Comparison of ENCODE assay signal across 8 mouse cellular contexts in the genomic region with DNA sequence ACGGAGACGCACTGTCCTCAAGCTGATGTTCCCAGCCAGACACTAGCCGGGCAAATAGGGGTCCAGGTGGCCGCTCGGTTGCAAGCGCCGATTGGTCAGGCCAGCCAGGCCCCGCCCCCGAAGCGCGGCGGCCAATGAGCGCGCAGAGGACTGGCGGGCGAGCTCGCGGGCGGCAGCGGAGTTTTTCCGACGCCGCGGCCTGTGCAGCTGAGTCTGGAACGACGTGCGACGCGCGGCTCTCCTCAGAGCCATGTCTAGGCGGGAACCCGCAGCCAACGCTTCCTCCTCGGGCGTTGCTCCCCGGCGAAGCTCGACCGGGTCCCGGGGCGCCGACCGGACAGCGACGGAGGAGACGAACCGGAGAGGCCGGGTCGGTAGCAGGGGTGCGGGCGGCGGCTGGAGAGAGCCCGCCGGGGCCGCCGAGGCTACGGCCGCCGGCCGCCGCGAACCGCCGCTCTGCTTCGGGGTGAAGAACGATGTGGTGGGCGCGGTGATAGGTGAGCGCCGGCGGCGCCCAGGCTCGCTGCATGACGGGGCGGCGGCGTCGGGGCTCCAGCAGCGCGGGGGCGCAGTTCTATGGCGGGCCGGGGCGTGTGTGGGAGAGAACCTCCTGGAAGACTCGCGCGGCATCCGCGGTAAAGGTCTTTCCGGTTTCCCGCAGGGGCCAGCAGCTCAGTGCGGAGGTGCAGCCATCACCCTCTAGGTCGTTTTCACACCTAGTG. TPM values are rescaled to one million over a fixed set of nuclear protein-coding genes. Genes with fewer than 3 reads are reported as not detected.
DNase-seq lines count a peak whose midpoint lies in the region; ATAC-seq lines count a peak whose summit lies in the region.

A gene (plus strand): TSS at position 148 of the 722 bp plus-strand sequence.

- H3K4me3 ChIP-seq in hindbrain, embryonic 14.5 days (replicated peaks; ENCODE audit: low read length), result peak within 1 kb of the TSS; percentile 51

- peaks cover 4% of the 10 kb centered on the region; the same call in 1 of the 2 replicates for H3K4me1 ChIP-seq in hindbrain, embryonic 14.5 days (replicated peaks; ENCODE audit: control insufficient read depth, insufficient read depth, low read length)

- peak within 1 kb of the TSS; percentile 64 for H3K4me2 ChIP-seq in hindbrain, embryonic 14.5 days (replicated peaks)

- no peak within 1 kb of the TSS for H3K27ac ChIP-seq in hindbrain, embryonic 14.5 days

- no peaks in the 10 kb centered on the region for H3K9me3 ChIP-seq in hindbrain, embryonic 14.5 days (ENCODE audit: control insufficient read depth, low read length)

- WGBS in hindbrain, embryonic 14.5 days, result 6% methylated on average over 92 of the region's 93 CpGs

- DNase-seq in CD4-positive helper T cell, adult 2 months (ENCODE audit: low read depth, low spot score), result peak; percentile 68
- DNase-seq in adrenal gland, postnatal 14 days, result peak; percentile 45
- DNase-seq in hindbrain, embryonic 14.5 days (ENCODE audit: low spot score), result peak; percentile 77
- DNase-seq in left cerebral cortex, postnatal 14 days (ENCODE audit: low spot score in 2 of 2), result peak; percentile 18 to 31
- DNase-seq in right cerebral cortex, postnatal 25 days, result peak; percentile 24
- peak; percentile 35 to 59 for DNase-seq in urinary bladder, postnatal 4 days (ENCODE audit: low spot score in 2 of 2)

- no peaks in the 10 kb centered on the region for H3K36me3 ChIP-seq in hindbrain, embryonic 14.5 days (replicated peaks; ENCODE audit: control insufficient read depth, insufficient read depth)

- peak; percentile 83 for ATAC-seq in frontal cortex, adult (ENCODE audit: low TSS enrichment)
- ATAC-seq in hindbrain, embryonic 14.5 days (ENCODE audit: low FRiP score), result peak; percentile 99
- peak; percentile 83 for ATAC-seq in megakaryocyte progenitor cell, adult 5-6 weeks (replicated peaks; ENCODE audit: poor library complexity)

- peak within 1 kb of the TSS; percentile 49; the same call in 1 of the 2 replicates for H3K9ac ChIP-seq in hindbrain, embryonic 14.5 days

- intact Hi-C loops in left cerebral cortex, postnatal 14 days (cut with DNase I), result no loop called here

- H3K27me3 ChIP-seq in hindbrain, embryonic 14.5 days (ENCODE audit: control insufficient read depth, insufficient read depth, low read length), result peaks cover 61% of the 10 kb centered on the region

RNA-seq across cellular contexts. Expression of the gene that starts here (rescaled TPM):
- total RNA-seq in adrenal gland, postnatal 14 days (2021), result 0.15 TPM in 1 of 2 replicates, not detected in the other
- 0.40 and 0.75 TPM in 2 replicates for polyA plus RNA-seq in hindbrain, embryonic 14.5 days (2014; fragmentation: Nextera tagmentation; extraction: Ambion mirVana)
- not detected for total RNA-seq in left cerebral cortex, postnatal 14 days (2021)
- not detected in 2 replicates for total RNA-seq in megakaryocyte progenitor cell, adult 5-6 weeks (2015)
- 0.07 and 0.29 TPM in 2 replicates for total RNA-seq in megakaryocyte progenitor cell, adult 5-6 weeks (2017)

Comparison
In these comparisons a context has a peak if more than half of its experiments do, and no peak if none do; other contexts are left out.
1. Peak in DNase-seq in adrenal gland, postnatal 14 days; RNA of the gene not detected or under 1 TPM.
2. Peak in DNase-seq, ATAC-seq, H3K4me3 ChIP-seq, H3K9ac ChIP-seq and H3K4me2 ChIP-seq in hindbrain, embryonic 14.5 days; RNA of the gene not detected or under 1 TPM.
3. Peak in DNase-seq in left cerebral cortex, postnatal 14 days; RNA of the gene not detected or under 1 TPM.
4. Peak in ATAC-seq in megakaryocyte progenitor cell, adult 5-6 weeks; RNA of the gene not detected or under 1 TPM.
5. DNase-seq: peak in every context shown above with its lines; median percentile 77 in hindbrain, embryonic 14.5 days; 68 in CD4-positive helper T cell, adult 2 months; 47 in urinary bladder, postnatal 4 days; 45 in adrenal gland, postnatal 14 days; 24 in left cerebral cortex, postnatal 14 days; 24 in right cerebral cortex, postnatal 25 days.